Mouse (Mus musculus) testis, adult 2 months (tissue): ENCODE results near the gene Pakap. TPM values are rescaled to one million over a fixed set of nuclear protein-coding genes. Genes with fewer than 3 reads are reported as not detected.

Experiments used
- H3K27ac ChIP-seq: fragments of 200-500 bp; 2 replicates; pipeline ENCODE4 v1.5.1; 2012; ENCODE audit warnings: low read depth, low read length; ENCODE audit not compliant: control insufficient read depth, insufficient read depth
- H3K27me3 ChIP-seq: fragments of 200-500 bp; 2 replicates; pipeline ENCODE4 v1.6.1; 2012; ENCODE audit warnings: mild to moderate bottlenecking, low read length, moderate library complexity; ENCODE audit not compliant: control insufficient read depth, insufficient read depth
- H3K36me3 ChIP-seq: fragments of 200-500 bp; 2 replicates; pipeline ENCODE4 v1.6.1; 2012; ENCODE audit warnings: mild to moderate bottlenecking, low read length; ENCODE audit not compliant: control insufficient read depth, insufficient read depth
- H3K4me1 ChIP-seq: fragments of 200-500 bp; 2 replicates; pipeline ENCODE4 v1.6.1; 2012; ENCODE audit warnings: low read length; ENCODE audit not compliant: control insufficient read depth, insufficient read depth
- H3K4me3 ChIP-seq: fragments of 200-500 bp; 2 replicates; pipeline ENCODE4 v1.5.1; 2012; ENCODE audit warnings: low read depth, mild to moderate bottlenecking, low read length, moderate library complexity, mixed read lengths; ENCODE audit not compliant: control insufficient read depth
- CTCF ChIP-seq: fragments of 200-500 bp; IDR thresholded peaks from 2 replicates; pipeline ENCODE4 v1.5.1; 2012; ENCODE audit warnings: low read depth, mild to moderate bottlenecking, inconsistent platforms, low read length, moderate library complexity; ENCODE audit not compliant: control insufficient read depth, insufficient read depth, insufficient replicate concordance
- POLR2A ChIP-seq: fragments of 200-500 bp; IDR thresholded peaks from 2 replicates; pipeline ENCODE4 v1.6.1; 2012; ENCODE audit warnings: low read depth, mild to moderate bottlenecking, inconsistent platforms, low read length, moderate library complexity; ENCODE audit not compliant: control insufficient read depth
- polyA plus RNA-seq: library from polyadenylated mRNA; depleted of rRNA; stranded (reverse); fragments of >200 nt; gene quantifications from 2 replicates; pipeline ENCODE4 v1.2.3, GENCODE M21; 2012

Gene Pakap
- polyA plus RNA-seq, 1 experiment, result 0.96 TPM

DNA sequence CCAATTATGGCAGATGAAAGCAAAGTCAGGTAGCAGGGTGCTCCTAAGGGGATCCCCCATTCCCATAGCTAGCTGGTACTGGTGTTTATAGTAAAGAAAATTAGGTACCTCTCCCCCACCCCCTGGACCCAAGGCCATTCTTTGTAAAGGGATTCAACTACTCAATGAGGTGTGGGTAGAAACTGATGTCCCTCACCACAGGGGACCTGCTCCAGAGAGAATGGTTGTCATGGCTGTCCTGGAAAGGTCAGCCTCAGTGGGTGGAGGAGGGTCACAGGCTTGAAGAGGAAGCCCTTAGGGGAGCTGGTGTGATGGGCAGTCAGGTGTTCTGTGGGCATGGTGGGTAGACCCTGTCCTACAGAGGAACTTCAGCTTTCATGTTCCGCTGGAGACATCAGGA is 352.5 kb downstream of the Pakap start:
- Histone ChIP-seq H3K27ac (no peak overlapping the region), H3K27me3 (no peaks in the 10 kb centered on the region), H3K36me3 (no peaks in the 10 kb centered on the region), H3K4me3 (no peak overlapping the region), H3K4me1 (peaks cover 13% of the 10 kb centered on the region)
- TF ChIP-seq CTCF, result no peak
- no peak for TF ChIP-seq POLR2A

DNA sequence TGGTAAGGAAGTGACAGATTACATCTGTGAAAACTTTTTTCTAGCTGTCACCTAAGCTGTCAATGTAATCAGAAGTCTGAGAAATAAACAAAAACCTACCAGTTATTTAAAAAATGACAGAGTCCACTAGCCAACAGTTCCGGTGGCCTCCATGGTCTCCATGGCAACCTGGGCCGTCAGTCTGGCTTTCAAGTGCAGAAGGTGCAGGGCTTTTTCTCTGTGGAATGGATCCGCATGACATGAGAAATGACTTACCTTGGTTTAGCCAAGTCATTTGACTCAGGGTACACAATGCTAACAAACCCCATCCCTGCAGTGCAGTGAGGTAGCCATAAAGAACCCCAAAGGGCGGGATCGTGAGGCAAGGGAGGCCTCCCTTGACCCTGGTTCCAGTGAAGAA is 354.2 kb downstream of the Pakap start:
- peaks cover 4% of the 10 kb centered on the region for H3K4me1 ChIP-seq
- H3K27me3 ChIP-seq, result no peaks in the 10 kb centered on the region
- TF ChIP-seq CTCF (no peak), POLR2A (no peak)
- H3K4me3 ChIP-seq, result no peak overlapping the region
- no peaks in the 10 kb centered on the region for H3K36me3 ChIP-seq
- no peak overlapping the region for H3K27ac ChIP-seq

DNA sequence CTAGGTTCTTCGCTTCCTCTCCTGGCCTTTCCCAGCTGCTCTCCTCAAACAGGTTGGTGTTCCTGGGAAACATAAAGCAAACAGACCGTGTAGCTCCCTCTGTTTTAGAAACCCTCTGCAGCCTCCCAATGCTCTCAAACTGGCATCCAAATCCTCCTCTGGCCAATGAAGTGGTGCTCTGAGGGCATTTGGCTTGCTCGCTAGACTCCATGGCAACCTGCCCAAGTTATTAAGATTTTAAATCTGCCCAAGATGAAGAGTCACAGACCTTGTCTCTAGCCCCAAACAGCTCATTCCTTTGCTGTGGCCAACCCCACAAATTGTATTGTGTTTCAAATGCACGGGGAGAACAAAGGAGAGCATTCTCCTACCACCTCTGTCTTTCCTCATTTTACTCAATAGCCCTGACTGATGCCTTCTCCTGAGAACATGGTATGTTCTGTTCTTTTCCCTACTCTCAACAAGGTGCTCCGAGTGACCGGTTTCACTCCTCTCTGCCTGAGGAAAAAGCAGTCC is 356.6 kb downstream of the Pakap start:
- Histone ChIP-seq H3K36me3 (no peaks in the 10 kb centered on the region), H3K27me3 (no peaks in the 10 kb centered on the region), H3K4me1 (peaks cover 4% of the 10 kb centered on the region), H3K4me3 (no peak overlapping the region), H3K27ac (no peak overlapping the region)
- TF ChIP-seq POLR2A (no peak), CTCF (no peak)

- Histone ChIP-seq H3K27me3 (no peaks in the 10 kb centered on the region), H3K36me3 (no peaks in the 10 kb centered on the region), H3K4me3 (no peak overlapping the region), H3K4me1 (no peaks in the 10 kb centered on the region), H3K27ac (no peak overlapping the region)
- TF ChIP-seq CTCF, result no peak
- TF ChIP-seq POLR2A, result no peak
These were observed 359.7 kb downstream of the Pakap start for GRCm38 (mm10) chr4:57927464-57928205.

- TF ChIP-seq POLR2A (no peak), CTCF (no peak)
- Histone ChIP-seq H3K36me3 (no peaks in the 10 kb centered on the region), H3K4me1 (peaks cover 3% of the 10 kb centered on the region; the same call in 1 of the 2 replicates), H3K27me3 (no peaks in the 10 kb centered on the region), H3K4me3 (no peak overlapping the region), H3K27ac (no peak overlapping the region)
These were observed 362.7 kb downstream of the Pakap start for GRCm38 (mm10) chr4:57930559-57931170.

DNA sequence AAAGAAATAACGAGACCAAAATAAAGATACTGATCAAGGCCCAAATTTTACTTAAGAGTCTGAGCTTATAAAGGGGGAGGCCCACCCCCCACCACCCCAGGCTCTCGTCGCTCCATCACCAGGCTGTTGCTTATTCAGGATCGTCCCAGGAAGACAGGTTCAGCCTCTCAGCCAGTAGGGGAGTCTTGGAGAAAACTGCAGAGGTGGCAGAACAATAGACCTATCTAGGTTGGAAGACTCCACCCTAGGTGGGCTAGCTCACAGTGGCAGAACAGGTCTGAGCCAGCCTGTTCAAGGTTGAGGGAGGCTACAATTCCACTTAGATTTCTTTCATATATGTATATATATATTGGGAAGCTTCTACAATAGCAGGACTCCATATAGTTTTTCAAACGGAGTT is 366.2 kb downstream of the Pakap start:
- H3K4me1 ChIP-seq, result peaks cover 3% of the 10 kb centered on the region; the same call in 1 of the 2 replicates
- no peak for TF ChIP-seq CTCF
- H3K27ac ChIP-seq, result no peak overlapping the region
- H3K27me3 ChIP-seq, result no peaks in the 10 kb centered on the region
- H3K4me3 ChIP-seq, result no peak overlapping the region
- H3K36me3 ChIP-seq, result no peaks in the 10 kb centered on the region

- TF ChIP-seq POLR2A (no peak), CTCF (no peak)
- Histone ChIP-seq H3K27me3 (no peaks in the 10 kb centered on the region), H3K27ac (no peak overlapping the region), H3K4me3 (no peak overlapping the region), H3K36me3 (no peaks in the 10 kb centered on the region), H3K4me1 (peaks cover 3% of the 10 kb centered on the region; the same call in 1 of the 2 replicates)
These were observed 369.3 kb downstream of the Pakap start for GRCm38 (mm10) chr4:57937292-57937691.
